Mouse (Mus musculus): ENCODE data around the gene Fam193b. TPM values are rescaled to one million over a fixed set of nuclear protein-coding genes. Genes with fewer than 3 reads are reported as not detected.

Gene Fam193b
- polyA plus RNA-seq (2015; fragmentation: Nextera tagmentation; extraction: Ambion mirVana) = 22.9 and 23.5 TPM in 2 replicates

DNA sequence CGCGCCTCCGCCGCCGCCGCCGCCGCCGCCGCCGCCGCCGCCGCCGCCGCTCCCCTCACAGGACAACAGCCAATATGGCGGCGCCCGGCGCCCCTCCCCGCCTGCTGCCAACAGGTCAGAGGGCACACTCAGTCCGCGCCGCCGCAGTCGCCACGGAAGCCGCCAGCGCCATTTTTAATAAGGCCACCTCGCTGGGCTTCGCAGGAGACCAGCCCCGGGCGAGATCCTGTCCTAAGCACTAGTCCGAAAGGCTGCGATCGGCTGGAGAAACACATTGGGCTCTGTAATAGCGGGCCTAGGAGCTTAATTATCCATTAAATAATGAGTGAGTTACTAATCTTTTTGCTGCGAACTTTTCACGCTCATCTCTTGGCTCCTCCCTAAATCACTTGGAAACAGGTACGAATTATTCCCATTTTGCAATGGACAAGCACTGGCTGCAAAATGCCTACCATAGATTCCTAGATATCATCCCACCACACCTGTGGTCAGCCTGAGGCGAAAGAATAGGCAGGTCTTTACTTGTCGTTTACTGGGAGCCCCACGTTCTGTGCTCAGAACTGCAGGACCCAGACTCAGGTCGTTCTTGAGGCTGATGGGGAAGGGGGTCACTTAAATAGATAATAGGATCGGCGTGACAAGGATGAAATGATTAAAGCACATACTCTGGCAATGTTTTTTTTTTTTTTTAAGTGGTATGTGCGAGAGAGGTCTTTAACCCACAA, at the start of gene Fam193b:
Fam193b (minus strand) TSS at position 94 of the 725 bp plus-strand sequence.
- Histone ChIP-seq H3K4me3 (replicated peaks) (peak within 1 kb of the TSS; percentile 98), H3K4me2 (replicated peaks) (peak within 1 kb of the TSS; percentile 93), H3K9me3 (no peaks in the 10 kb centered on the region), H3K4me1 (replicated peaks) (peaks cover 15% of the 10 kb centered on the region), H3K27me3 (replicated peaks) (no peaks in the 10 kb centered on the region), H3K27ac (peak within 1 kb of the TSS; percentile 89), H3K36me3 (no peaks in the 10 kb centered on the region), H3K9ac (peak within 1 kb of the TSS; percentile 93)
- peak; percentile 98 for ATAC-seq
- WGBS = 1% methylated on average over 46 of the region's 47 CpGs

DNA sequence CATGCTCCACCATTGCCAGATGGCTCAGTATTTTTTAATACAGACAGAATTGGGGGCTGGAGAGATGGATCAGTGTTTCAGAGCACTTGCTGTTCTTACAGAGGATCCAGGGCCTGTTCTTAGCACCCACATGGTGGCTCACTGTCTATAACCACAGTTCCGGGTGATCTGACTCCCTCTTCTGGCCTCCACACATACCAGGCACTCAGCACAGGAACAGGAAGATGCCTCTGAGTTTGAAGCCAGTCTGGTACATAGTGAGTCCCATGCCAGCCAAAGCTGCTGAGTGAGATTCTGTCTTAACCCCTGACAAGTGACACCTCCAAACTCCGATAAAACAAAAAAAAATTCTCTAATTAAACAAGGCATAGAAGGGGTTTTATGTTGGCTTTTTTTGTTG, 49.4 kb upstream of the Fam193b start:
- no peaks in the 10 kb centered on the region for H3K27me3 ChIP-seq (replicated peaks)
- WGBS = 76% methylated on average over 2 of the region's 2 CpGs
- no peak overlapping the region for H3K9ac ChIP-seq
- no peak overlapping the region for H3K27ac ChIP-seq
- H3K9me3 ChIP-seq = no peaks in the 10 kb centered on the region
- H3K4me3 ChIP-seq (replicated peaks) = no peak overlapping the region
- ATAC-seq = no peak
- no peaks in the 10 kb centered on the region for H3K36me3 ChIP-seq
- H3K4me1 ChIP-seq (replicated peaks) = peaks cover 11% of the 10 kb centered on the region
- H3K4me2 ChIP-seq (replicated peaks) = no peak overlapping the region

DNA sequence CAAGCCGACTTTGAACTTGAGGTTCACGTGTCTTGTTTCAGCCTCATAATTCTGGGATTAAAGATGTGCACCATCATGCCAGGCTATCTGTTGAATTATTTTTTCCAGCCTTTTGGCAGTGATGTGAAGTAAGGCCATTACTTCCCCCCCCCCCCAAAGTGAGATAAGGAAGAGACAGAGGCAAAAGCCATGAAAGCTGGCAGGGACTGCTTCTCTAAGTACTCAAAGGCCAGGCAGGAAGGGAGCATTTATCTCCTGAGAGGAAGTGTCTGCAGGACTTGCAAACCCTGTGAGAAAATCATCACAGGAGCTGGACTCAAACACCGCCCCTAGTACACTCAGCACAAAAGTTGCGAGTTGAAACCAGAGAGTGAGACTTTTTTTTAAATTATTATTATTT, 48.4 kb upstream of the Fam193b start:
- H3K27me3 ChIP-seq (replicated peaks) = no peaks in the 10 kb centered on the region
- H3K27ac ChIP-seq = no peak overlapping the region
- H3K4me1 ChIP-seq (replicated peaks) = peaks cover 10% of the 10 kb centered on the region
- no peaks in the 10 kb centered on the region for H3K9me3 ChIP-seq
- no peak overlapping the region for H3K4me2 ChIP-seq (replicated peaks)
- WGBS = 94% methylated on average over 4 of the region's 4 CpGs
- H3K4me3 ChIP-seq (replicated peaks) = no peak overlapping the region
- no peaks in the 10 kb centered on the region for H3K36me3 ChIP-seq
- H3K9ac ChIP-seq = no peak overlapping the region
- no peak for ATAC-seq

DNA sequence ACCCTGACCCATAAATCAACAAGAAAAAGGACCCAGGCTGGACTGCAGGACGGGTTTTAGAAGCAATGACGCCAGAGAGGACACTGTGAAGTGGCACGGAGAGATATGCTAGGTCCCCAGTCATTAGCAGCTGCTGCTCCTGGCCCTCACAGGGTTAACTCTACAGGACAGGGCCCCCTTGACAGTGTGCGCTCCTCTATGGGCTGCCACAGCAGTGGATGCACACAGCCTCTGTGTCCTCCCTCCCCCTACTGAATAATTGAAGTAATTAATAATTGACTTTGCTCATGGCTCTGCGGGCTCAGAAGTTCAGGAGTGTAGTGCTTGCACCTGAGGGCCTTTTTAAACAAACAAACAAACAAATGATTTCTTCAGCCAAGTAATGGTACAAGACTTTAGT, 42.6 kb upstream of the Fam193b start:
- WGBS = 40% methylated on average over 5 of the region's 5 CpGs
- Histone ChIP-seq H3K4me1 (replicated peaks) (no peaks in the 10 kb centered on the region), H3K27me3 (replicated peaks) (no peaks in the 10 kb centered on the region), H3K9me3 (no peaks in the 10 kb centered on the region), H3K4me3 (replicated peaks) (no peak overlapping the region), H3K36me3 (0 out of 2 replicates have a peak, but pooled peaks cover 6% of the 10 kb centered on the region), H3K27ac (no peak overlapping the region), H3K4me2 (replicated peaks) (no peak overlapping the region), H3K9ac (no peak overlapping the region)
- ATAC-seq = no peak

DNA sequence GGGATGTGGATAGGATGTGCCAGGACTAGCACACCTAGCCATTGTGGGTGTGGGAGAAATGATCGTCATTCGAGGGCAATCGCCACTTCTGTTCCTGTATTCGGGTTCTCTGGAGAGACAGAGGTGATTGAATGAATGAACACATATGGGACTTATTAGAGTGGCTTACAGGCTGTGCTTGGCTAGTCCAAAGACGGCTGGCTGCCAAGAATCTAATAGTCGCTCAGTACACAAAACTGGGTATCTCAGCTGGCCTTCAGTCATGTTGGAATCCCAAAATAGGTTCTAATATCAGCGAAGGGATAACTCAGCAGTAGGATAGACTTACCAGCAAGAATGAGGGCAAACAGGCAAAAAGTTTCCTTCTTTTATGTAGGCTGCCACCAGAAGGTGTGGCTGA, 41.1 kb upstream of the Fam193b start:
- H3K9me3 ChIP-seq = no peaks in the 10 kb centered on the region
- WGBS = 90% methylated on average over 7 of the region's 7 CpGs
- H3K4me2 ChIP-seq (replicated peaks) = no peak overlapping the region
- 0 out of 2 replicates have a peak, but pooled peaks cover 9% of the 10 kb centered on the region for H3K36me3 ChIP-seq
- no peaks in the 10 kb centered on the region for H3K27me3 ChIP-seq (replicated peaks)
- H3K4me3 ChIP-seq (replicated peaks) = no peak overlapping the region
- no peak for ATAC-seq
- no peak overlapping the region for H3K9ac ChIP-seq
- no peak overlapping the region for H3K27ac ChIP-seq
- H3K4me1 ChIP-seq (replicated peaks) = no peaks in the 10 kb centered on the region

DNA sequence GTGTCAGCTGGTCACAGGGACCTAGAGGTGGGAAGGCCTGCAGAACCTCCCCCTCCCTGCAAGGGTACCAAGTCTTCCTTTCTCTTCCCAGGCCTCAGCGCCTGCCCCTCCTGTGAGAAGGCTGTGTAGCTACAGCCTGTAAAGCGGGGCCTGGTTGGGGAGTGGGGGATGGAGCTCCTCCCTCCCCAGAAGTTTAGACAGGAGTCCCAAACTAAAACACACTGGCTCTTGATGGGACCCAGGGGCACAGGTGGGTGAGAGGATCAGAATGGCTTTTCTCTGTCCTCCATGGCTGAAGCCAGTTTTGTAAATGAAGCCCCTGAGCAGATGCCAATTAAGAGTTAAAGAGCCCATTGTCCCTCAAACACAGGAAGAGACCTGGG, 36.7 kb upstream of the Fam193b start:
- ATAC-seq = no peak
- H3K36me3 ChIP-seq = 0 out of 2 replicates have a peak, but pooled peaks cover 18% of the 10 kb centered on the region
- 85% methylated on average over 2 of the region's 2 CpGs for WGBS

DNA sequence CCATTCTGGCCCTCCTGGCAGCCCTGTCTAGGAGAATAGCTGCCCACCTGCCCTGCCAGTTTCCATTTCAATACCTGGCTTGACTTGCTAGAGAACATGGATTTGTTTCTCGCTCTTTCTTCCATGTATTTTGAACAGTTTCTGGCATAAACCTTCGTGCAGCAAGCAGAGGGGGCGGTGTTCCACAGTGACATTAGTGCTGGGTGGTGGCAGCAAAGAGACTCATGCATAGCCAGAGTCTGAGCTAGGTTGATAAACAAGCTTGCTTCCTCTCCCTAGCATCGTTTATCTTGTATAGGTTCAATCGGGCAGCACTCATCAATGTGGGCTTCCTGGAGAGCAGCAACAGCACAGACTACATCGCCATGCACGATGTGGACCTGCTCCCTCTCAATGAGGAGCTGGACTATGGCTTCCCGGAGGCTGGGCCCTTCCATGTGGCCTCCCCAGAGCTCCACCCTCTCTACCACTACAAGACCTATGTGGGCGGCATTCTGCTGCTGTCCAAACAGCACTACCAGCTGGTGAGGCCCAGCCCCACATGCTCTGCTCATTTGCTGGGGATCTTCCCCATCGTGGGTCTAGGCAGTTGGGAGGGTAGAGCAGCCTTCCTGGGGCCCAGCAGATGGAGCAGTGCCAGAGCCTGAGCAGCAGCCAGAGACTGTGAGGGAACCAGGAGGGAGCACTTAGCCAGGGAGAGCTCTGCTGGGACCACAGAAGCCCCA, 36.1 kb upstream of the Fam193b start:
- Histone ChIP-seq H3K36me3 (0 out of 2 replicates have a peak, but pooled peaks cover 18% of the 10 kb centered on the region), H3K9ac (no peak overlapping the region), H3K27ac (no peak overlapping the region), H3K4me2 (replicated peaks) (no peak overlapping the region), H3K4me3 (replicated peaks) (no peak overlapping the region), H3K4me1 (replicated peaks) (no peaks in the 10 kb centered on the region), H3K27me3 (replicated peaks) (no peaks in the 10 kb centered on the region), H3K9me3 (no peaks in the 10 kb centered on the region)
- WGBS = 74% methylated on average over 10 of the region's 10 CpGs
- ATAC-seq = no peak

More for the DNA sequence above, 36.7 kb upstream of the Fam193b start:
- no peak overlapping the region for H3K4me3 ChIP-seq (replicated peaks)
- H3K9me3 ChIP-seq = no peaks in the 10 kb centered on the region
- no peak overlapping the region for H3K4me2 ChIP-seq (replicated peaks)
- H3K27me3 ChIP-seq (replicated peaks) = no peaks in the 10 kb centered on the region
- H3K4me1 ChIP-seq (replicated peaks) = no peaks in the 10 kb centered on the region
- H3K27ac ChIP-seq = no peak overlapping the region
- no peak overlapping the region for H3K9ac ChIP-seq

DNA sequence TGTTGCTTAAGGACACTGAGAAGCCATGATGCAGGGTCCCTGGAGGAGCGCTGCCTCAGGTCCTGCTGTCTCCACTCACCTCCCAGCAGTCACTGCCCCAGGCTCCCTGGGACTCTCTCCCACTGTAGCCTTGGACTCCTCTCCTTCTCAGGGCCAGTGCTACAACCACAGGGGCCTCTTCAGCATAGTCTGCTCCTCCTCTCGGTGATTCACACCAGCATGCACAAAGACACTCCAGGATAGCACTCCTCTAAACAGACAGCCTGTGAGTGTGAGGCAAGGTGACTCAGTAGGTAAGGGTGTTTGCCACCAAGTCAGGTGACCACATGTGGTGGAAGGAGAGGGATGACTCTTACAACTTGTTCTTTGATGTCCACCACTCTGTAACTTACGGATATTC, 33.7 kb upstream of the Fam193b start:
- Histone ChIP-seq H3K27ac (no peak overlapping the region), H3K4me3 (replicated peaks) (no peak overlapping the region), H3K27me3 (replicated peaks) (no peaks in the 10 kb centered on the region), H3K9me3 (no peaks in the 10 kb centered on the region), H3K9ac (no peak overlapping the region), H3K4me2 (replicated peaks) (no peak overlapping the region), H3K36me3 (0 out of 2 replicates have a peak, but pooled peaks cover 18% of the 10 kb centered on the region), H3K4me1 (replicated peaks) (peaks cover 4% of the 10 kb centered on the region)
- no peak for ATAC-seq
- WGBS = 92% methylated on average over 3 of the region's 3 CpGs

DNA sequence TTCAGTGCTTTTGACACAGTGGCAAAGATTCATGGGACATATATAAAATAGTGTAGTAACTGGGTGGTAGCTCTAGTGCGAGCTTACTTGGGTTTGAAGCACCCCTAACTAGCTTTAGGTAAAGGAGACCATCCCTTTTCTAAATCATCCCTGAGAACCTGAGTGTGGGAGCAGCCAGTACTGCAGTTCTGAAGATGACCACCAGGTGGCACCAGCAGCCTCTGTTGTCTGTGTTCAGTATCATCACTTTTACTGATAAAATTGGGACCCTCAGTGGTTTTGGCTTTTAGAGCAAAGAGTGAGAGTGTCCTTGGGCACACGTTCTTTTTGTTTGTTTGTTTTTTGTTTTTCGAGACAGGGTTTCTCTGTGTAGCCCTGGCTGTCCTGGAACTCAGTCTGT, 30.7 kb upstream of the Fam193b start:
- Histone ChIP-seq H3K27me3 (replicated peaks) (no peaks in the 10 kb centered on the region), H3K4me1 (replicated peaks) (peaks cover 4% of the 10 kb centered on the region), H3K27ac (no peak overlapping the region), H3K4me2 (replicated peaks) (no peak overlapping the region), H3K36me3 (peaks cover 14% of the 10 kb centered on the region), H3K9ac (no peak overlapping the region), H3K9me3 (no peaks in the 10 kb centered on the region), H3K4me3 (replicated peaks) (no peak overlapping the region)
- no peak for ATAC-seq
- WGBS = 4% methylated on average over 3 of the region's 3 CpGs

DNA sequence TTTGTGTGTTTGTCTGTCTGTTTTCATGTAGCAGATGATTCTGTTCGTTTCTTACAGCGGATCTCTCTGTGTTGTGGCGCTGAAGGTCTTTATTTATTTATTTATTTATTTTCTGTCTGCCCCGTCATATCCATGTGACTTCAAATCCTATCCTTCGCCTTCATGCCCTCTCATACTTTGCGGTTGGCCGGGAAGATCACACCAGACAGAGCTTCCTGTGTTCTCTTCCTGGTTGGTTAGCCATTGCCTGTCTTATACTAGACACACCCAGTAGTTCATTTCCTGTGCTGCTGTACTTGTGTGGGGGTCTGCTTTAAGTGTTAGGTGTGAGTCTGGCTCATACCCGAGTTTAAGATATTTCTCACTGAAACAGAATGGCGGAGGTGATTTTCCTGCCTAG, 29.7 kb upstream of the Fam193b start:
- H3K27me3 ChIP-seq (replicated peaks) = no peaks in the 10 kb centered on the region
- H3K9ac ChIP-seq = peak overlapping the region; percentile 94; the same call in 1 of the 2 replicates
- H3K4me1 ChIP-seq (replicated peaks) = peaks cover 4% of the 10 kb centered on the region
- peaks cover 24% of the 10 kb centered on the region for H3K36me3 ChIP-seq
- H3K9me3 ChIP-seq = no peaks in the 10 kb centered on the region
- peak overlapping the region; percentile 95 for H3K4me3 ChIP-seq (replicated peaks)
- no peak overlapping the region for H3K27ac ChIP-seq
- H3K4me2 ChIP-seq (replicated peaks) = peak overlapping the region; percentile 74
- 16% methylated on average over 9 of the region's 9 CpGs for WGBS
- ATAC-seq = peak; percentile 28; the same call in 1 of the 2 replicates

DNA sequence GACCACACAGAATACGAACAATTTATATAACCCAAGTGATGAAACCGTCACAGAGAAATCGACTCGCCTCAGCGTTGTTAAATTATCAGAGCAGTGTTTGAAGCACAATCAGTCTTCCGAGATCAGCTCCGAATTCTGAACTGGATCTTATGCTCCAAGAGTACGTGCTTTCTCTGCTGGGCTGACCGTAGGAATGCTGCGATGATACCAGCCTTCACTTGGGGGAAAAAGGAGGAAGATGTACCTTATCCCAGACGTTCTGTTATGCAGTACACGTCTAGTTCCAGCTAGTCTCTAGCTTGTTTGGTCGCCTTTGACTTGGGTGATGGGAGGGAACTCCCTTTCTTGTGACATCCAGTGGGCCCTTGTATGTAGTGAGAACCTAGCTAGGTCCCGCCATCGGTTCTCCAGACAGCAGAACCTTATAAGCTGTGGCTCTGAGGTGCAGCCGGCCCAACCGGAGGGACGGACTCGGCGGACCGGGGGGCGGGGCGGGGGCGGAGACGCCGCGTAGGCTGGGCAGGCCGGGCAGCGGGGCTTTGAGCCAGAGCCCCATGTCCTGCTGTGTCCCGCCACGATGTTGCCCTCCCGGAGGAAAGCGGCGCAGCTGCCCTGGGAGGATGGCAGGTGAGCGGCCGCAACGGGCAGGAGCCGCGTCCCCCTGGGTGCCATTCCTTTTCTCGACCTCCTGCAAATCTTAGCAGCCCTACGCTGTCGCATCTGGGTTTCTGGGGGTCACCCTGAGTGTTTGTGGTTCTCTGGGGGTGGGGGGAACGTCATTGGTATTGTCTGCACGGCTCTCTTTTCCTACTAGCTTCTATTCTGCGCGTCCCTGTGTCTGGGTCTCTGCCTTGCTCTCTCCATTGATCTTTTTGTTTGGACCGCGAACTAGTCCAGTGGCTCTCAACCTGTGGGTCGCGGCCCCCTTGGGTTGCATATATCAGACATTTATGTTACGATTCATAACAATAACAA, 28.9 kb upstream of the Fam193b start, which contains the start of gene B4galt7:
B4galt7 (plus strand) TSS at position 331 of the 975 bp plus-strand sequence.
- 7% methylated on average over 51 of the region's 51 CpGs for WGBS
- Histone ChIP-seq H3K27ac (peak within 1 kb of the TSS; percentile 51), H3K9ac (peak within 1 kb of the TSS; percentile 94)

DNA sequence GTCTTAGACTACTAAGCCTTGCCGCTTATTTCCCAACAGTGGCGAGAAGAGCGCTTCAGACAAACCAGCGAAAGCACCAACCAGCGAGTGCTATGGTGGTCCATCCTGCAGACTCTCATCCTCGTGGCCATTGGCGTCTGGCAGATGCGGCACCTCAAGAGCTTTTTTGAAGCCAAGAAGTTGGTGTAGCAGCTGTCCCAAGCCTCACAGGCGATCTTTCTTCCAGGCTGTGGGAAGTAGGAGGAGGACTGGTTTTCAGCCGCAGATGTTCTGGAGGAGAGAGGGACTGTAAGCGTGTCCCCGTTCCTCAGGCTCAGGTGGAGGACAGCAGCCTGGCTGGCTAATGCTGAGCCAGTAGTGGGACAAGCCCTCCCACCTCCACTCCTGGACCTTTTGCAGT, 25.9 kb upstream of the Fam193b start:
- H3K27ac ChIP-seq = no peak overlapping the region
- H3K36me3 ChIP-seq = peaks cover 30% of the 10 kb centered on the region
- no peak for ATAC-seq
- no peak overlapping the region for H3K9ac ChIP-seq
- H3K4me3 ChIP-seq (replicated peaks) = no peak overlapping the region
- WGBS = 95% methylated on average over 12 of the region's 12 CpGs
- H3K4me2 ChIP-seq (replicated peaks) = no peak overlapping the region
- H3K9me3 ChIP-seq = no peaks in the 10 kb centered on the region
- no peaks in the 10 kb centered on the region for H3K27me3 ChIP-seq (replicated peaks)
- H3K4me1 ChIP-seq (replicated peaks) = peaks cover 9% of the 10 kb centered on the region

More for the DNA sequence above, 28.9 kb upstream of the Fam193b start, which contains the start of gene B4galt7:
- Histone ChIP-seq H3K4me3 (replicated peaks) (peak within 1 kb of the TSS; percentile 95), H3K4me2 (replicated peaks) (peak within 1 kb of the TSS; percentile 74), H3K27me3 (replicated peaks) (no peaks in the 10 kb centered on the region), H3K36me3 (peaks cover 30% of the 10 kb centered on the region), H3K9me3 (no peaks in the 10 kb centered on the region), H3K4me1 (replicated peaks) (peaks cover 4% of the 10 kb centered on the region)
- ATAC-seq = peak; percentile 93

All from intestine, embryonic 15.5 days (tissue).